Mouse (Mus musculus): ENCODE measurements around the gene Vax1. TPM values are rescaled to one million over a fixed set of nuclear protein-coding genes. Genes with fewer than 3 reads are reported as not detected.

The Vax1 gene
- polyA plus RNA-seq, 1 experiment from 2014 or later, result not detected

- no peaks in the 10 kb centered on the region for H3K27me3 ChIP-seq (ENCODE audit: control insufficient read depth, insufficient read depth, low read depth, low read length)
- no peak for ATAC-seq (ENCODE audit: low read depth)
- WGBS (ENCODE audit: insufficient replicate concordance), result 59% methylated on average over 11 of the region's 11 CpGs
- H3K36me3 ChIP-seq (ENCODE audit: control insufficient read depth, insufficient read depth), result no peaks in the 10 kb centered on the region
- H3K9me3 ChIP-seq (replicated peaks; ENCODE audit: control insufficient read depth, low read length), result no peaks in the 10 kb centered on the region
- H3K4me2 ChIP-seq (ENCODE audit: low read depth, low read length), result no peak overlapping the region
- no peaks in the 10 kb centered on the region for H3K4me1 ChIP-seq (ENCODE audit: control insufficient read depth, low read depth, low read length)
- H3K4me3 ChIP-seq (ENCODE audit: low read depth, low read length), result no peak overlapping the region
- no peak overlapping the region for H3K9ac ChIP-seq (ENCODE audit: low read depth, low read length)
- H3K27ac ChIP-seq (ENCODE audit: low read length), result no peak overlapping the region
These were observed 36.7 kb downstream of the Vax1 start for GRCm38 (mm10) chr19:59133202-59133601.

GRCm38 (mm10) chr19:59129671-59130070 lies 40.2 kb downstream of the Vax1 start:
- no peak for ATAC-seq (ENCODE audit: low read depth)
- Histone ChIP-seq H3K9ac (ENCODE audit: low read depth, low read length) (no peak overlapping the region), H3K27ac (ENCODE audit: low read length) (no peak overlapping the region), H3K4me2 (ENCODE audit: low read depth, low read length) (no peak overlapping the region), H3K4me3 (ENCODE audit: low read depth, low read length) (no peak overlapping the region), H3K27me3 (ENCODE audit: control insufficient read depth, insufficient read depth, low read depth, low read length) (no peaks in the 10 kb centered on the region), H3K4me1 (ENCODE audit: control insufficient read depth, low read depth, low read length) (no peaks in the 10 kb centered on the region), H3K9me3 (replicated peaks; ENCODE audit: control insufficient read depth, low read length) (no peaks in the 10 kb centered on the region), H3K36me3 (ENCODE audit: control insufficient read depth, insufficient read depth) (no peaks in the 10 kb centered on the region)
- WGBS (ENCODE audit: insufficient replicate concordance), result 56% methylated on average over 2 of the region's 2 CpGs

GRCm38 (mm10) chr19:59128531-59129204 lies 41.2 kb downstream of the Vax1 start:
- Histone ChIP-seq H3K36me3 (ENCODE audit: control insufficient read depth, insufficient read depth) (no peaks in the 10 kb centered on the region), H3K4me1 (ENCODE audit: control insufficient read depth, low read depth, low read length) (no peaks in the 10 kb centered on the region), H3K9ac (ENCODE audit: low read depth, low read length) (no peak overlapping the region), H3K27ac (ENCODE audit: low read length) (no peak overlapping the region), H3K27me3 (ENCODE audit: control insufficient read depth, insufficient read depth, low read depth, low read length) (no peaks in the 10 kb centered on the region), H3K9me3 (replicated peaks; ENCODE audit: control insufficient read depth, low read length) (no peaks in the 10 kb centered on the region), H3K4me3 (ENCODE audit: low read depth, low read length) (no peak overlapping the region), H3K4me2 (ENCODE audit: low read depth, low read length) (no peak overlapping the region)
- WGBS (ENCODE audit: insufficient replicate concordance), result 55% methylated on average over 8 of the region's 8 CpGs
- no peak for ATAC-seq (ENCODE audit: low read depth)

GRCm38 (mm10) chr19:59127424-59127823 lies 42.4 kb downstream of the Vax1 start:
- Histone ChIP-seq H3K4me3 (ENCODE audit: low read depth, low read length) (no peak overlapping the region), H3K9ac (ENCODE audit: low read depth, low read length) (no peak overlapping the region), H3K27ac (ENCODE audit: low read length) (no peak overlapping the region), H3K9me3 (replicated peaks; ENCODE audit: control insufficient read depth, low read length) (no peaks in the 10 kb centered on the region), H3K4me1 (ENCODE audit: control insufficient read depth, low read depth, low read length) (no peaks in the 10 kb centered on the region), H3K27me3 (ENCODE audit: control insufficient read depth, insufficient read depth, low read depth, low read length) (no peaks in the 10 kb centered on the region), H3K4me2 (ENCODE audit: low read depth, low read length) (no peak overlapping the region), H3K36me3 (ENCODE audit: control insufficient read depth, insufficient read depth) (no peaks in the 10 kb centered on the region)
- WGBS (ENCODE audit: insufficient replicate concordance), result 54% methylated on average over 3 of the region's 3 CpGs
- no peak for ATAC-seq (ENCODE audit: low read depth)

Other genes with a start within 250 kb of the Vax1 start
- gene Eno4, start 226.6 kb downstream of the Vax1 start, polyA plus RNA-seq (2015; fragmentation: Nextera tagmentation; extraction: Ambion mirVana), result 0.05 TPM in 1 of 2 replicates, not detected in the other
- 0.21 and 0.22 TPM in 2 replicates for gene Hspa12a, start 226.4 kb downstream of the Vax1 start, polyA plus RNA-seq (2015; fragmentation: Nextera tagmentation; extraction: Ambion mirVana)
- 0.81 and 0.91 TPM in 2 replicates for gene Shtn1, start 94.0 kb downstream of the Vax1 start, polyA plus RNA-seq (2015; fragmentation: Nextera tagmentation; extraction: Ambion mirVana)
- not detected in 2 replicates for gene Kcnk18, start 49.2 kb upstream of the Vax1 start, polyA plus RNA-seq (2015; fragmentation: Nextera tagmentation; extraction: Ambion mirVana)
- 2.9 and 3.3 TPM in 2 replicates for gene Slc18a2, start 90.8 kb upstream of the Vax1 start, polyA plus RNA-seq (2015; fragmentation: Nextera tagmentation; extraction: Ambion mirVana)
- gene Rps12-ps3, start 152.2 kb upstream of the Vax1 start, polyA plus RNA-seq (2015; fragmentation: Nextera tagmentation; extraction: Ambion mirVana), result 14.1 and 14.7 TPM in 2 replicates
- gene Pdzd8, start 175.7 kb upstream of the Vax1 start, polyA plus RNA-seq (2015; fragmentation: Nextera tagmentation; extraction: Ambion mirVana), result 3.1 and 3.3 TPM in 2 replicates

Measured in liver, embryonic 16.5 days (tissue).